Mouse (Mus musculus) spleen, adult 2 months (tissue): Measurements from ENCODE around the gene Hoxb8. TPM values are rescaled to one million over a fixed set of nuclear protein-coding genes. Genes with fewer than 3 reads are reported as not detected.

Experiments
- DNase-seq, 2 experiments: peaks; one replicate each; pipeline versions ENCODE4 v3.0.0 to v3.0.0-alpha.2; 2012 to 2021; ENCODE audit warnings: low spot score in 2 of 2, low read depth in 1 of 2
- H3K27ac ChIP-seq: fragments of 200-500 bp; 2 replicates; pipeline ENCODE4 v1.5.1; 2012; ENCODE audit warnings: low read length, inconsistent platforms; ENCODE audit not compliant: insufficient read depth
- H3K27me3 ChIP-seq: fragments of 200-500 bp; 2 replicates; pipeline ENCODE4 v1.6.1; 2012; ENCODE audit warnings: mild to moderate bottlenecking, moderate library complexity, low read length, inconsistent platforms; ENCODE audit not compliant: control insufficient read depth, insufficient read depth
- H3K36me3 ChIP-seq: fragments of 200-500 bp; 2 replicates; pipeline ENCODE4 v1.6.1; 2012; ENCODE audit warnings: mild to moderate bottlenecking, low read length, inconsistent platforms; ENCODE audit not compliant: control insufficient read depth, insufficient read depth
- H3K4me1 ChIP-seq: fragments of 200-500 bp; 2 replicates; pipeline ENCODE4 v1.6.1; 2011; ENCODE audit warnings: inconsistent platforms; ENCODE audit not compliant: control insufficient read depth, insufficient read depth, insufficient read length
- H3K4me3 ChIP-seq: fragments of 200-500 bp; 2 replicates; pipeline ENCODE4 v1.5.1; 2011; ENCODE audit warnings: mild to moderate bottlenecking, inconsistent platforms; ENCODE audit not compliant: insufficient read depth, insufficient read length; ENCODE audit errors: extremely low read depth
- CTCF ChIP-seq: fragments of 200-500 bp; IDR thresholded peaks from 2 replicates; pipeline ENCODE4 v1.5.1; 2011; ENCODE audit warnings: mild to moderate bottlenecking, inconsistent platforms; ENCODE audit not compliant: insufficient read depth, insufficient read length, insufficient replicate concordance; ENCODE audit errors: extremely low read depth
- POLR2A ChIP-seq: fragments of 200-500 bp; IDR thresholded peaks from 2 replicates; pipeline ENCODE4 v1.6.1; 2011; ENCODE audit warnings: low read depth, low read length, inconsistent platforms
- WGBS: fragments of 180-500 bp; shearing (Covaris S2); methylation state at CpG from one replicate; pipeline ENCODE4 v1.1.7; 2018; 5-methylcytosine and 5-hydroxymethylcytosine counted together
- polyA plus RNA-seq: library from polyadenylated mRNA; depleted of rRNA; stranded (reverse); fragments of >200 nt; gene quantifications from 2 replicates; pipeline ENCODE4 v1.2.3, GENCODE M21; 2012

The Hoxb8 gene
- polyA plus RNA-seq, 1 experiment, result 0.37 TPM

DNA sequence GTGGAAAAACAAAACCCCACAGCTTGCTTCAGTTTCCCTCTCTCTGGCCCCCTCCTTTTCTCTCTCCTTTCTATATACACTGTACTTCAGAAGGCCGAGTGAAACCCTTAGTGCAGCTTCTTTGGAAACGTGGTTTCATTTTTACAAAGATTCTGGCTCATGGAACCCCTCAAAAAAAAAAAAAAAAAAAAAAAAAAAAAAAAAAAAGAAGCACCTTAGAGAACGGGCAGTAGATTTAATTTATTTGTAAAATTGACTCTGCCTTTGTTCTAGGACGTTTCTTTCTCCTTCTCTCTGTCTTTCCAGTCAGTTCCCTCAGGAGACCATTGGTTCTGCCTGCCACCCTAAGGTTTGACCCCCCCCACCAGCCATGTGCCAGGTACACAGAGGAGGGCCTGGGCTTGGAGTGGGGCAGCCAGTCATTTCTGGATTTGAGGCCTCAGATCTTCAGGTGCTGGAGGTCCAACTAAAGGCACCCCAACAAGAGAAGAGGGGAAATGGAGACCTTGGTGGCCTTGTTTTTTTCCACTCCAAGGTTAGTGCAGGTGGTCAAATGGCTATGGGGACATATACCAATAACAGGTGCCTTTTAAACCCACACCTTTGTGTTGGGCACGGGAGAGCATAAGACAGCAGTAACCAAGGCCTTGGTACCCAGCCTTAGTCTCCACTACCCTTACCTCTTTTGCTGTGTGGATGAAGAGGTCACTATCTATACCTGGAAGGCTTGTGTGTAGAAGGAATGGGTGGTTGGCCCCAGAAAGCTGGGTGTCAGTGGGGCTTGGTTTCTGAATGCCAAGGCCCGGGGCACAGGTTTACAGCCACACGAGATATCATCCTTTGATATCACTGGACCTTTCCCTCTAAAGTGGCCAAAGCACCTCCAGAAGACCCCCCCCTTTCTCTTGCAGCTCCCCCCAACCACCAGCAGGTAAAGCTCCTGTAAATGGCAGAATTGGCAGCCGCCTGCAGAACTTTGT is 1.0 kb upstream of the Hoxb8 start:
- Histone ChIP-seq H3K27ac (no peak overlapping the region), H3K36me3 (no peaks in the 10 kb centered on the region), H3K27me3 (peaks cover 58% of the 10 kb centered on the region), H3K4me1 (peaks cover 2% of the 10 kb centered on the region; the same call in 1 of the 2 replicates), H3K4me3 (no peak overlapping the region)
- WGBS, result 44% methylated on average over 8 of the region's 8 CpGs
- DNase-seq, result no peak
- TF ChIP-seq POLR2A, result no peak
- TF ChIP-seq CTCF, result no peak

DNA sequence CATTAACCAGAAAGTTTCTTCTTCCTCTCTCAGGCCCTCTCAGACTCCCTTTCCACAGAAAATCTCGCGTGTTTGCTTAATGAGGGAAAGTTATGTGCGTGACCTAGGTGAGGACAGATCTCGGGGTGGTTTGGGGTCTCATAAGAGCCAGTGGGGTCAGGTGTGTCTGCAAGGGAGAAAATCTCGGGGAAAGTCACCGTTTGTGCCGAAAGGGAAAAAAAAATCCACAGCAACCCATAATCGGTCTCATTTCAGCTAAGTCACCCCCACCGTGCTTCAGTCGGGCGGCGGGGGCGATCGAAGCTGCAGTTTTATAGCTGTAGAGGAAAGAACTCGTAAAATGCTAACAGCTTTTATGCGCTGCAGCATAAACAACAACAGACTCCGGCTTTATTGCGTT is 309 bp upstream of the Hoxb8 start:
- H3K27me3 ChIP-seq, result peaks cover 61% of the 10 kb centered on the region
- peaks cover 5% of the 10 kb centered on the region for H3K4me1 ChIP-seq
- no peak for DNase-seq
- no peak overlapping the region for H3K27ac ChIP-seq
- H3K4me3 ChIP-seq, result no peak overlapping the region
- 22% methylated on average over 18 of the region's 18 CpGs for WGBS
- TF ChIP-seq CTCF (no peak), POLR2A (no peak)
- no peaks in the 10 kb centered on the region for H3K36me3 ChIP-seq

DNA sequence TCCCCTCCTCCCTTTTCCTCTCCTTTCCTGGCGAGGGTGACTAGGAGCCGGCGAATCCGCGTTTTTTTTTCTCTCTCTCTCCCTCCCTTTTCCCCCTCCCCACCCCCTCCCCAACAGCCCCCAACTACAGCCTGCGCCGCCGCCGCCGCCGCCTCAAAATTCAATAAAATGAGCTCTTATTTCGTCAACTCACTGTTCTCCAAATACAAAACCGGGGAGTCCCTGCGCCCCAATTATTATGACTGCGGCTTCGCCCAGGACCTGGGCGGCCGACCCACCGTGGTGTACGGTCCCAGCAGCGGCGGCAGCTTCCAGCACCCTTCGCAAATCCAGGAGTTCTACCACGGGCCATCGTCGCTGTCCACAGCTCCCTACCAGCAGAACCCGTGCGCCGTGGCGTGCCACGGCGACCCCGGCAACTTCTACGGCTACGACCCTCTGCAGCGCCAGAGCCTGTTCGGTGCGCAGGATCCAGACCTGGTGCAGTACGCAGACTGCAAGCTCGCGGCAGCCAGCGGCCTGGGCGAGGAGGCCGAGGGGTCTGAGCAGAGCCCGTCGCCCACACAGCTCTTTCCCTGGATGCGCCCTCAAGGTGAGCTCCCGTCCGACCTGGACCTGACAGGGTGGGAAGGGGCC is 1.2 kb downstream of the Hoxb8 start:
- 4% methylated on average over 48 of the region's 49 CpGs for WGBS
- Histone ChIP-seq H3K4me1 (peaks cover 8% of the 10 kb centered on the region), H3K27me3 (peaks cover 60% of the 10 kb centered on the region), H3K27ac (no peak overlapping the region), H3K4me3 (peak overlapping the region; percentile 16; the same call in 1 of the 2 replicates), H3K36me3 (no peaks in the 10 kb centered on the region)
- TF ChIP-seq CTCF, result no peak
- no peak for DNase-seq

DNA sequence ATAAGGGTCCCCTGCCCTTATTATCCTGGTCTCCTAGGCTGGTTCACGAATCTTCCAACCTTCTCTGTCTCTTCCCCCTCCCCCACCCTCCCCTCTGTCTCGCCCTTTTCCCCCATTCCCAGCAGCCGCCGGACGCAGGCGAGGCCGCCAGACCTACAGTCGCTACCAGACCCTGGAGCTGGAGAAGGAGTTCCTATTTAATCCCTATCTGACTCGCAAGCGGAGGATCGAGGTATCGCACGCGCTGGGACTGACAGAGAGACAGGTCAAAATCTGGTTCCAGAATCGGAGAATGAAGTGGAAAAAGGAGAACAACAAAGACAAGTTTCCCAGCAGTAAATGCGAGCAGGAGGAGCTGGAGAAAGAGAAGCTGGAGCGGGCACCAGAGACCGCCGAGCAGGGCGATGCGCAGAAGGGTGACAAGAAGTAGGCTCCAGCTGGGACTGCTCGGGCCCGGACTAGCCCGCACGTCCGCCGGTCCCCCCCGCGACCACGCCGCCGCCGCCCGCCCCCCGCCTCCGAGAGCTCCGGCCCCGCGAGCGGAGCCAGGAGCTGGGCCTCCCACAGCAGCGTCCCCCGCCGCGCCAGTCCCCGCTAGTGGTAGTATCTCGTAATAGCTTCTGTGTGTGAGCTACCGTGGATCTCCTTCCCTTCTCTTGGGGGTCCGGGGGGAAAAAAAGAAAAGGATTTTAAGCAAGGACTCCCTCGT is 2.5 kb downstream of the Hoxb8 start:
- Histone ChIP-seq H3K27ac (no peak overlapping the region), H3K4me1 (peaks cover 8% of the 10 kb centered on the region), H3K36me3 (no peaks in the 10 kb centered on the region), H3K4me3 (peak overlapping the region; percentile 35; the same call in 1 of the 2 replicates), H3K27me3 (peaks cover 60% of the 10 kb centered on the region)
- no peak for TF ChIP-seq POLR2A
- no peak for TF ChIP-seq CTCF
- WGBS, result 1% methylated on average over 49 of the region's 49 CpGs
- DNase-seq, result no peak

DNA sequence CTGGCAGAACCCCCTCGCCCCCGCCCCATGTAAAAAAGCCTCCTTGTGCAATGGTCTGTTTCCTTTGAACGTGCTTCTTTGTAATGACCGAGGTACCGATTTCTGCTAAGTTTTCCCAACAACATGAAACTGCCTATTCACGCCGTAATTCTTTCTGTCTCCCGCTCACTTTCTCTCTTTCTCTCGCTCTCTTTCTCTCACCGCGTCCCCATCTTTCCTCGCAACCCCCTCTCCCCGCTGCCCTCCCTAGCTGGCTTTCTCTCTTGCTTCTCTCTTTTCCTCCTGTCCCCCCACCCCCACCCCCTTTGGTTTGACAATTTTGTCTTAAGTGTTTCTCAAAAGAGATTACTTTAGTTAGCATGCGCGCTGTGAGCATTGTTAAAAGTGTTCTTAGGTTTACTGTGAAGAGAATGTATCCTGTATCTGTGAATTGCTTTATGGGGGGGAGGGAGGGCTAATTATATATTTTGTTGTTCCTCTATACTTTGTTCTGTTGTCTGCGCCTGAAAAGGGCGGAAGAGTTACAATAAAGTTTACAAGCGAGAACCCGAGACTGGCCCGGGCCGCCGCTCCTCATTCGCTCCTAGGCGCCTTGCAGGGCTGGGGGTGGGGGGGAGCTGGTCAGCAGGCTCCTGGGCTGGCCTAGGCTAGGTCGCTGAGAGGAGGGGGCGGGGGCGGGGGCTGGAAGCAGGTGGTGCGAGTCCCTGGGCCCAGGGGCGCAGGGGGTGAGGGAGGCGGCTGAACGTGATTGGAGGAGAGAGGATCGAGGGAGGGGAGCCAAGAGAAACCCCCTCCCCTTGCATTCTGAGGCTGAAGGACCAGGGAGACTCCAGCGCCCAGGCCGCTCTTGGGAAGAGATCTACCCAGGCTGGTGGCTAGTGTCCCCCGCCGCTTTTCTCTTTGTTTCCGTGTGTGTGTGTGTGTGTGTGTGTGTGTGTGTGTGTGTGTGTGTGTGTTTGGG is 3.3 kb downstream of the Hoxb8 start:
- Histone ChIP-seq H3K36me3 (no peaks in the 10 kb centered on the region), H3K4me1 (peaks cover 8% of the 10 kb centered on the region), H3K27ac (no peak overlapping the region), H3K27me3 (peaks cover 54% of the 10 kb centered on the region), H3K4me3 (peak overlapping the region; percentile 33; the same call in 1 of the 2 replicates)
- no peak for DNase-seq
- WGBS, result 6% methylated on average over 37 of the region's 37 CpGs
- TF ChIP-seq POLR2A, result no peak
- TF ChIP-seq CTCF, result no peak
